Mouse (Mus musculus) liver (tissue): ENCODE results near the gene Adamts17.

ENCODE experiments used
- DNase-seq: peaks from one replicate; pipeline ENCODE4 v3.0.0-alpha.2; 2020; ENCODE audit warnings: mixed read lengths

Adamts17 gene

GRCm38 (mm10) chr7:66976371-66976770 lies 136.8 kb downstream of the Adamts17 start:
- no peak for DNase-seq

- DNase-seq, result no peak
Measured at GRCm38 (mm10) chr7:66981591-66981990, 142.1 kb downstream of the Adamts17 start.

GRCm38 (mm10) chr7:66982084-66982483 lies 142.5 kb downstream of the Adamts17 start:
- DNase-seq, result no peak

- DNase-seq, result no peak
Measured at GRCm38 (mm10) chr7:66987671-66988070, 148.1 kb downstream of the Adamts17 start.

- no peak for DNase-seq
Measured at GRCm38 (mm10) chr7:66988441-66988840, 148.9 kb downstream of the Adamts17 start.

- no peak for DNase-seq
Measured at GRCm38 (mm10) chr7:66989357-66990045, 150.0 kb downstream of the Adamts17 start.

GRCm38 (mm10) chr7:66998821-66999220 lies 159.3 kb downstream of the Adamts17 start:
- DNase-seq, result no peak

- DNase-seq, result no peak
Measured at GRCm38 (mm10) chr7:67003648-67004047, 164.1 kb downstream of the Adamts17 start.

- DNase-seq, result no peak
Measured at GRCm38 (mm10) chr7:67004220-67004619, 164.7 kb downstream of the Adamts17 start.

- no peak for DNase-seq
Measured at GRCm38 (mm10) chr7:67009841-67010240, 170.3 kb downstream of the Adamts17 start.

GRCm38 (mm10) chr7:67012011-67012751 lies 172.6 kb downstream of the Adamts17 start:
- no peak for DNase-seq

- no peak for DNase-seq
Measured at GRCm38 (mm10) chr7:67013211-67013895, 173.8 kb downstream of the Adamts17 start.

- no peak for DNase-seq
Measured at GRCm38 (mm10) chr7:67019937-67020336, 180.4 kb downstream of the Adamts17 start.

- DNase-seq, result no peak
Measured at GRCm38 (mm10) chr7:67026114-67027070, 186.9 kb downstream of the Adamts17 start.

GRCm38 (mm10) chr7:67027216-67027615 lies 187.7 kb downstream of the Adamts17 start:
- DNase-seq, result no peak

- DNase-seq, result no peak
Measured at GRCm38 (mm10) chr7:67027696-67028095, 188.2 kb downstream of the Adamts17 start.

GRCm38 (mm10) chr7:67028902-67029301 lies 189.4 kb downstream of the Adamts17 start:
- DNase-seq, result no peak

GRCm38 (mm10) chr7:67029481-67029880 lies 189.9 kb downstream of the Adamts17 start:
- no peak for DNase-seq

- no peak for DNase-seq
Measured at GRCm38 (mm10) chr7:67031284-67031683, 191.7 kb downstream of the Adamts17 start.

- no peak for DNase-seq
Measured at GRCm38 (mm10) chr7:67032616-67033015, 193.1 kb downstream of the Adamts17 start.

- DNase-seq, result no peak
Measured at GRCm38 (mm10) chr7:67034369-67034768, 194.8 kb downstream of the Adamts17 start.

GRCm38 (mm10) chr7:67035246-67035645 lies 195.7 kb downstream of the Adamts17 start:
- no peak for DNase-seq

- no peak for DNase-seq
Measured at GRCm38 (mm10) chr7:67035661-67036060, 196.1 kb downstream of the Adamts17 start.
